In genomic region chr4:82990973-82991695, GRCm38 (mm10) we compare ENCODE assay signal across 27 mouse cellular contexts.
DNase-seq lines count a peak whose midpoint lies in the region; ATAC-seq and TF ChIP-seq lines count a peak whose summit lies in the region.
"Had no signal": no experiment of that assay in that cellular context is flagged by ENCODE, and none has a peak within 500 bp of the region (broad histone marks: within the 10 kb centered on the region; RNA-seq: fewer than 3 reads in every experiment).

No protein-coding gene starts in this region.

- TF ChIP-seq POLR2A in brain, embryonic 14.5 days (IDR thresholded peaks at IDR 0.05; ENCODE audit: borderline replicate concordance, extremely low read depth, insufficient read depth, insufficient read length, poor library complexity, severe bottlenecking): no peak

- 0 out of 2 replicates have a peak overlapping the region, but pooled peaks have one; percentile 29 for H3K27ac ChIP-seq in hindbrain, postnatal 0 days
- H3K27ac ChIP-seq in hindbrain, embryonic 13.5 days: no peak overlapping the region
- H3K27ac ChIP-seq in forebrain, embryonic 16.5 days (ENCODE audit: low read length): no peak overlapping the region
- H3K27ac ChIP-seq in midbrain, embryonic 15.5 days: 0 out of 2 replicates have a peak overlapping the region, but pooled peaks have one; percentile 34
- H3K27ac ChIP-seq: embryonic facial prominence, embryonic 13.5 days; heart, embryonic 10.5 days; heart, embryonic 15.5 days; limb, embryonic 13.5 days; lung, embryonic 15.5 days had no signal

- no peak overlapping the region for H3K9ac ChIP-seq in hindbrain, postnatal 0 days (replicated peaks; ENCODE audit: low read length)
- H3K9ac ChIP-seq in hindbrain, embryonic 13.5 days: no peak overlapping the region
- H3K9ac ChIP-seq in forebrain, embryonic 16.5 days (replicated peaks; ENCODE audit: low read depth, low read length): no peak overlapping the region
- H3K9ac ChIP-seq in midbrain, embryonic 15.5 days: no peak overlapping the region
- H3K9ac ChIP-seq: embryonic facial prominence, embryonic 13.5 days; heart, embryonic 15.5 days; limb, embryonic 13.5 days; lung, embryonic 15.5 days had no signal

- H3K4me3 ChIP-seq in hindbrain, postnatal 0 days (ENCODE audit: low read length): no peak overlapping the region
- H3K4me3 ChIP-seq in hindbrain, embryonic 13.5 days: no peak overlapping the region
- H3K4me3 ChIP-seq in forebrain, embryonic 16.5 days (replicated peaks; ENCODE audit: low read length): no peak overlapping the region
- H3K4me3 ChIP-seq in midbrain, embryonic 15.5 days: no peak overlapping the region
- H3K4me3 ChIP-seq: embryonic facial prominence, embryonic 13.5 days; heart, embryonic 10.5 days; heart, embryonic 15.5 days; limb, embryonic 13.5 days; lung, embryonic 15.5 days had no signal

- H3K4me1 ChIP-seq in hindbrain, postnatal 0 days (ENCODE audit: insufficient read depth, low read length): peaks cover 3% of the 10 kb centered on the region; the same call in 1 of the 2 replicates
- peaks cover 11% of the 10 kb centered on the region for H3K4me1 ChIP-seq in hindbrain, embryonic 13.5 days (replicated peaks)
- peaks cover 4% of the 10 kb centered on the region; the same call in 1 of the 2 replicates for H3K4me1 ChIP-seq in forebrain, embryonic 16.5 days (replicated peaks; ENCODE audit: control insufficient read depth, insufficient read depth, low read length)
- H3K4me1 ChIP-seq in midbrain, embryonic 15.5 days: 0 out of 2 replicates have a peak, but pooled peaks cover 3% of the 10 kb centered on the region
- H3K4me1 ChIP-seq: embryonic facial prominence, embryonic 13.5 days; heart, embryonic 10.5 days; heart, embryonic 15.5 days; limb, embryonic 13.5 days; lung, embryonic 15.5 days had no signal

- H3K4me2 ChIP-seq in hindbrain, postnatal 0 days (ENCODE audit: low read depth, low read length): no peak overlapping the region
- H3K4me2 ChIP-seq in hindbrain, embryonic 13.5 days: no peak overlapping the region
- H3K4me2 ChIP-seq in forebrain, embryonic 16.5 days (ENCODE audit: low read length): no peak overlapping the region
- no peak overlapping the region for H3K4me2 ChIP-seq in midbrain, embryonic 15.5 days
- H3K4me2 ChIP-seq: embryonic facial prominence, embryonic 13.5 days; heart, embryonic 15.5 days; limb, embryonic 13.5 days; liver, embryonic 11.5 days; lung, embryonic 15.5 days had no signal

- DNase-seq in hindbrain, postnatal 0 days (ENCODE audit: low spot score): peak; percentile 10
- DNase-seq in brain, embryonic 14.5 days (ENCODE audit: low read depth): peak; percentile 65
- no peak for DNase-seq in thymus, adult 18-20 months
- DNase-seq in ovary, postnatal 10 days (ENCODE audit: low spot score): no peak
- no peak for DNase-seq in gastrocnemius, postnatal 10 days
- DNase-seq: adrenal gland, adult 8-10 months; cerebellum, adult 11-12 months; cerebellum, adult 9-11 months; embryo, embryonic 11 days; gastrocnemius, postnatal 25 days; heart, adult 11 months; kidney, adult 8-10 months; kidney, postnatal 14 days; right cerebral cortex, adult 18-20 months; spleen, adult 18-20 months; thymus, postnatal 36 days had no signal

- H3K9me3 ChIP-seq in hindbrain, postnatal 0 days (ENCODE audit: low read length): no peaks in the 10 kb centered on the region
- no peaks in the 10 kb centered on the region for H3K9me3 ChIP-seq in hindbrain, embryonic 13.5 days
- H3K9me3 ChIP-seq in forebrain, embryonic 16.5 days (ENCODE audit: control insufficient read depth, low read length): no peaks in the 10 kb centered on the region
- no peaks in the 10 kb centered on the region for H3K9me3 ChIP-seq in midbrain, embryonic 15.5 days
- H3K9me3 ChIP-seq: embryonic facial prominence, embryonic 13.5 days; heart, embryonic 10.5 days; heart, embryonic 15.5 days; limb, embryonic 13.5 days; lung, embryonic 15.5 days had no signal

- H3K36me3 ChIP-seq in hindbrain, postnatal 0 days (ENCODE audit: insufficient read depth, low read length): no peaks in the 10 kb centered on the region
- H3K36me3 ChIP-seq in hindbrain, embryonic 13.5 days: no peaks in the 10 kb centered on the region
- no peaks in the 10 kb centered on the region for H3K36me3 ChIP-seq in forebrain, embryonic 16.5 days (ENCODE audit: control insufficient read depth, insufficient read depth)
- no peaks in the 10 kb centered on the region for H3K36me3 ChIP-seq in midbrain, embryonic 15.5 days (replicated peaks)
- H3K36me3 ChIP-seq: G1E; heart, embryonic 15.5 days had no signal

- H3K27me3 ChIP-seq in hindbrain, postnatal 0 days (ENCODE audit: insufficient read depth, low read length): no peaks in the 10 kb centered on the region
- no peaks in the 10 kb centered on the region for H3K27me3 ChIP-seq in hindbrain, embryonic 13.5 days
- H3K27me3 ChIP-seq in forebrain, embryonic 16.5 days (replicated peaks; ENCODE audit: control insufficient read depth, insufficient read depth, low read length): no peaks in the 10 kb centered on the region
- H3K27me3 ChIP-seq in midbrain, embryonic 15.5 days (replicated peaks): no peaks in the 10 kb centered on the region
- H3K27me3 ChIP-seq: embryonic facial prominence, embryonic 13.5 days; heart, embryonic 15.5 days; limb, embryonic 13.5 days; lung, embryonic 15.5 days had no signal

- ATAC-seq in hindbrain, postnatal 0 days: no peak
- ATAC-seq in hindbrain, embryonic 13.5 days (ENCODE audit: low FRiP score): no peak
- peak; percentile 40; the same call in 1 of the 2 replicates for ATAC-seq in forebrain, embryonic 16.5 days
- peak; percentile 62; the same call in 1 of the 2 replicates for ATAC-seq in midbrain, embryonic 15.5 days (replicated peaks)
- ATAC-seq: intestine, embryonic 16.5 days had no signal

- no peak for TF ChIP-seq CTCF in hindbrain, postnatal 0 days (IDR thresholded peaks at IDR 0.05; ENCODE audit: low read depth)
- TF ChIP-seq CTCF in brain, embryonic 14.5 days (IDR thresholded peaks at IDR 0.05; ENCODE audit: borderline replicate concordance, extremely low read depth, insufficient read depth, insufficient read length): no peak

- 38% methylated on average over 7 of the region's 7 CpGs for WGBS in hindbrain, postnatal 0 days
- WGBS in hindbrain, embryonic 13.5 days: 55% methylated on average over 7 of the region's 7 CpGs
- WGBS in forebrain, embryonic 16.5 days: 29% methylated on average over 7 of the region's 7 CpGs
- WGBS in midbrain, embryonic 15.5 days: 48% methylated on average over 7 of the region's 7 CpGs

Comparison
In these comparisons a context has a peak if more than half of its experiments do, and no peak if none do; other contexts are left out.
1. H3K27ac ChIP-seq: peak in hindbrain, postnatal 0 days (single experiment) and midbrain, embryonic 15.5 days (single experiment); none in hindbrain, embryonic 13.5 days (single experiment) and forebrain, embryonic 16.5 days (single experiment).
2. ATAC-seq: peak in forebrain, embryonic 16.5 days (single experiment) and midbrain, embryonic 15.5 days (single experiment); none in hindbrain, postnatal 0 days (single experiment) and hindbrain, embryonic 13.5 days (single experiment).
3. DNase-seq: peak in hindbrain, postnatal 0 days (single experiment) and brain, embryonic 14.5 days (single experiment); none in thymus, adult 18-20 months (0 of 2), ovary, postnatal 10 days (single experiment) and gastrocnemius, postnatal 10 days (single experiment).